Mouse (Mus musculus) bone marrow, adult 2 months (tissue): Measurements from ENCODE around the gene Sec1.

ENCODE experiments used
- CTCF ChIP-seq: fragments of 200-500 bp; IDR thresholded peaks from 2 replicates; pipeline ENCODE4 v1.5.1; 2011; ENCODE audit warnings: low read length, control low read depth; ENCODE audit not compliant: control insufficient read depth, insufficient read depth
- POLR2A ChIP-seq: fragments of 200-500 bp; IDR thresholded peaks from 2 replicates; pipeline ENCODE4 v1.6.1; 2011; ENCODE audit warnings: low read depth, mild to moderate bottlenecking, control low read depth, low read length, borderline replicate concordance; ENCODE audit not compliant: control insufficient read depth

GRCm38 (mm10) chr7:45649351-45649750 is 44.9 kb downstream of the Sec1 start:
- TF ChIP-seq CTCF (no peak), POLR2A (no peak)
